Mouse (Mus musculus) megakaryocyte, adult 5-6 weeks (primary cell): Measurements from ENCODE around the gene Gpr1. TPM values are rescaled to one million over a fixed set of nuclear protein-coding genes. Genes with fewer than 3 reads are reported as not detected.
A peak's percentile ranks its signal among the peaks of the same experiment; 100 is the strongest.
"Not testable (repeated sequence)": the region's sequence is repeated elsewhere in the genome, so short reads cannot be mapped to it uniquely, and the experiment has no call there.

Experiments
- ATAC-seq: 2 replicates; pipeline ENCODE4 v1.8.0; 2016; ENCODE audit warnings: mild to moderate bottlenecking, inconsistent platforms; ENCODE audit not compliant: poor library complexity, severe bottlenecking
- total RNA-seq, 2 experiments: library from RNA; stranded (forward) in 1 of 2; stranded (reverse) in 1 of 2; fragments of 153-499, 151-499 nt in 1 of 2; fragments of 221-1000, 200-1000 nt in 1 of 2; gene quantifications; 2 replicates each; pipeline versions ENCODE4 v1.2.3 to v1.2.4; 2015 to 2017

The Gpr1 gene
- total RNA-seq, 2 experiments from 2014 or later: not detected

DNA sequence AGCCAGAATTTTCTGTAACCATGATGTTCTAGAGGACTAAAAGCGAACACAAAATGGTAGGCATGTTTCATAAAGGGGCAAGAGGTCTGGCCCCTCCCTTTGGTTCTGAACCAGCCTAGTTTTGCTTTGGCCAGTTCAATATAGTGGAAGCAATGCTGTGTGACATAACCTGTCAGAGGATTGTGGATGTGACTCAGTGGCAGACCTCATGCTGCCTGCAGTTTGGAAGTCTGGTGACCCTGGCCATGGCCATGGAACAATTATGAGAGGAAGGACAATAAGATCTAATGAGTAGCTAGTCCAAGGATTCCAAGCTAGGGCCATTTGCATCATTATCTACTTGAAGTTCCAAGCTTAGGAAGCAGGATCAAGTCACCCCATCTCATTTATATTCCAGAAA, 32.9 kb downstream of the Gpr1 start:
- ATAC-seq: no peak

DNA sequence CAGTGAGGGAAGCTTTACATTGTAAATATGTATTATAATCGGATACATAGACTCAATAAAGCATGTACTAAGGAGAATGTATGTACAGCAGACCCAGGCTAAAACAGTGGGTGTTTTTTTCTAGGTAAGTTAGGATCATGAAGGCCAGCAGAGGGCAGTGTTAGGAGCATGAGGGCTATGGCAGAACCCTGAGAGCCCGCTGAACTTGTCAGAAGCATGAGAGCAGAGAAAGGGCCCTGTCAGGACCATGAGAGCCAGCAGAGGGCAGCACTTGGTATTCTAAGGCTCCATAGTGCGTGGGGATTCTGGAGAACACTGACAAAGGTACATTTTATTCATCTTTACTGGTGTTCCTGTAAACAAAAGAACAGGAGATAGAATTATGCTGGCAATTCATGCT, 33.3 kb downstream of the Gpr1 start:
- peak; percentile 78 for ATAC-seq

DNA sequence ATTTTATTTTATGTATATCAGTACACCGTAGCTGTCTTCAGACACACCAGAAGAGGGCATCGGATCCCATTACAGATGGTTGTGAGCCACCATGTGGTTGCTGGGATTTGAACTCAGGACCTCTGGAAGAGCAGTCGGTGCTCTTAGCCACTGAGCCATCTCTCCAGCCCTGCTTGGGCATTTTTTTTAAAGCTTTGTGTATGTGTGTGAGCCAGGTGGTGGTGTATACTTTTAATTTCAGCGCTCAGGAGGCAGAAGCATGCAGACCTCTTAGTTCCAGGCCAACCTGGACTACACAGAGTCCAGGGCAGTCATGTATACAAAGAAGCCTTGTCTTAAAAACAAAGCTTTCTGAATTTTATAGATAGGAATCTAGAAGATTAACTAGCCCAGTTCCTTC, 33.8 kb downstream of the Gpr1 start:
- not testable (repeated sequence) for ATAC-seq

DNA sequence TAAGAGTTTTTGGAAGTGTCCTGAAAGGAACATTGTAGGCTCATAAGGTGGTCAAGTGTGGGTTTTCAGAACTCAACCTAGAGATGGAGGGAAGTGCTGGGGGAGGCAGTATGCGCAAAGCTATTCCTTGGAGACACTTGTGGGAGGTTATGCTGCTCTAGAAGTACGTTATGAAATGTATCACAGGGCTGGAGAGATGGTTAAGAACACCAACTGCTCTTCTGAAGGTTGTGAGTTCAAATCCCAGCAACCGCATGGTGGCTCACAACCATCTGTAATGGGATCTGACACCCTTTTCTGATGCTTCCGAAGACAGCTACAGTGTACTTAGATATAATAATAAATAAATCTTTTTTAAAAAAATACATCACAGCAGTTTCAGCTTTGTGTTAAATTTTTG, 34.2 kb downstream of the Gpr1 start:
- ATAC-seq: no peak

DNA sequence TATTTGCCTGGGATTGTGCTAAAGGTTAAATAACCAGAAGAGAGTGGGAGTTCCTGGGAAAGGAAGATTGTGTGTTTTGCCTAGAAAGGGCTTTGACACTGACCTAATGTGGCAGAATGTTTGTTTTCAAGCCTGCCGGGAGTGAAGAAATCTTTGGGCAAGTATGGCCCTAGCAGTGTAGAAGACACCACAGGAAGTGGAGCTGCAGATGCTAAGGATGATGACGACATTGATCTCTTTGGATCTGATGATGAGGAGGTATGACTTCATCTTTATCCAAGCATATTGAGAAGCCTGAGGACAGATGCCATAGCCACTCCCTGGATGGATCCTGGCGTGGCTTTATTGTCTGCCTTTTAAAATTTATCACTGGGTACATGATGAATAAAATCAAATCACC, 36.0 kb downstream of the Gpr1 start:
- ATAC-seq: no peak

DNA sequence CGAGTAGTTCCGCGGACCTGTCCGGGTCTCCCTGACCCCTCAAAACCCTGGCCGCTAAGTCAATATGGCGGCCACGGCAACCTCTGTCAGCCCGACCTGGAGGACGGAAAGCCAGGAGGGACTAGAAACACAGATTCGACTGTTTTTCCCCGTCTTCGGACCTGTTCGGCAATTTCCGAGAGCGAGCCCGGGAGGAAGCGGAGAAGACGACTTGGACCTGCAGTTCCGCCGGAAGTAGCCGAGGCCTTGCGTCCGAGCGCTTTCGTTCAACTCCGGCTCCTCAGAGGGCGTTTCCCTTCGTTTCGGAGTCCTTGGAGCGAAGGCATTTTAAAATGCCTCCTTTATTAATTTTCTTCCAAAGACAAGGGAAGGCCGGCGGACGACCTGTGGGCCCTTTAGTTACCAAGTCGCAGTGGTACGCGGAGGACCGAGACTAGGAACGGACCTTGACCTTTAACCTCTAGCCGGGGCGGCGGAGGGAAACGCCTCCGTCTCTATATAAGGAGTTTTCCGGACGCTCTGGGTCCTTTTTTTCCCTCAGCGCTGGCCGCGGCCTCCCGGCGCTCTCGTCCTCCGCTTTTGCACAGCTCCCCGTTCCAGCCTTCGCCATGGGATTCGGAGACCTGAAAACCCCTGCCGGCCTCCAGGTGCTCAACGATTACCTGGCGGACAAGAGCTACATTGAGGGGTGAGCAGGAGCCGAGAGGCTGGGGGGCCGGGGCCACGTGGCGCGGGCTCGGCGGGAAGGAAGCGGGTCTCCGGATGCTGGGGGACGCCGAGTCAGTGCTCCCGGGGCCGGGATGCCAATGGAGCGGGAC, 37.5 kb downstream of the Gpr1 start, which contains the start of the genes Eef1b2 and Ndufs1:
TSS of gene Eef1b2 (plus strand) at position 222 of the 818 bp plus-strand sequence.
TSS of gene Ndufs1 (minus strand) at position 230 of the 818 bp plus-strand sequence.
- peak; percentile 85 for ATAC-seq

DNA sequence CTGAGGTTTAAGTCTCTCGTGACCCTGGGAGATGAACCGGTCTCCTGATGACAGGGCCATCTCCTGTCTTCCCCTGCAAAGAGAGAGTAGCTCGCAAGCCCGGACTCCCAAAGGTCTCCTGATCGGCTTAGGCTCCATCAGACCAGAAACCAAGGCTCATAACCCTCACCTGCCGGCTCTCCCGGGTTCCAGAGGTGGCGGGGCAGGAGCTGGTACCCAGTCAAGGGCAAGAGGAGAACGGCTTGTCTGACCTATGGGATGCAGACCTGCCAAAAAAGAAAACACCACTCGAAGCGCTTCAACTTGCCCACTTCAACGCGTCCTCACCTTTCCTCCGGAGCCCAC, 38.1 kb downstream of the Gpr1 start:
- ATAC-seq: peak; percentile 17

DNA sequence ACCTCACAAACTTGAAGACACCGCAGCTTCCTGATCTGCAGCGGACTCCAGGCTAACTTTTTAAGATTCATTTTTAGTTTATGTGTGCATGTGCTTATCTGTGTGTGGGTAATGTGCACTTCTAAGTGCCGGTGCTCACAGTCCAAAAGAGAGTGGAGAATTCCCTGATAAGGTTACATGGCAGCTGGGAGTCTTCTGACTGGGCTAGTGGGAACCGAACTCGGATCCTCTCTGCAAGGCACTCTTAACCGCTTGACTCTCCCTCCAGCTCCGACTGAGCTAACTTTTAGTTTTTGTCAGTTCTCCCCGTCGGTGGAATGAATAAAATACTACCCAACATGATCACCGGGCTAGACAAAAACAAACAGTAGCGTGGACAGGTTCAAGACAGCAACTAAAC, 38.5 kb downstream of the Gpr1 start:
- ATAC-seq: no peak

DNA sequence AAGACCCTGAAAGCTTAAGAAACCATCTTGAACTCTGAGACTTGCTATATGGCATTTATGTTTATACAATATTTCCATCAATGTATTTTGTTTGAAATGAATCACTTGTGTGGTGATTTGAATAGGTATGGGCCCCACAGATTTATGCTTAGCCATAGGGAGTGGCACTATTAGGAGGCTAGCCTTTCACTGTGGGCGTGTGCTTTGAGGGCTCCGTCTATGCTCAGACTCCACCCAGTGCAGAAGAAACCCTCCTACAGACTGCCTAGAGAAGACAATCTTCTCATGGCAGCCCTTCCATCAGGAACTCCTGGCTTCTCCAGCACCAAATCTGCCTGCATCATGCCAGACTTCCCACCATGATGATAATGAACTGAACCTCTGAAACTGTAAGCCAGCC, 45.7 kb downstream of the Gpr1 start:
- ATAC-seq: no peak

DNA sequence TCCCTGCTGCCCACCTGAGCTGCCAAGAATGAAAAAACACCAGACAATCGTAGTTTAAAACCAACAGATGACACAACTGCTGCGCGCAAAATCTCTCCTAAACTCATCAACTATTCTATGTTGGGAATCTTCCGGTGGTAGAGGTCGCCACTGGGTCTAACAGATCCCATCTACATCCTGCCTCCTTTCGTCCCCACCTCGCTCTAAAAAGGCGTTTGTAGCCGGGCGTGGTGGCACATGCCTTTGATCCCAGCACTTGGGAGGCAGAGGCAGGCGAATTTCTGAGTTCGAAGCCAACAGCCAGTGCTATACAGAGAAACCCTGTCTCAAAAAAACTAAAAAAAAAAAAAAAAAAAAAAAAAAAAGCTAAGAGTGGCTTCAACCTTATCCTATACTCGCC, 74.1 kb downstream of the Gpr1 start:
- no peak for ATAC-seq

DNA sequence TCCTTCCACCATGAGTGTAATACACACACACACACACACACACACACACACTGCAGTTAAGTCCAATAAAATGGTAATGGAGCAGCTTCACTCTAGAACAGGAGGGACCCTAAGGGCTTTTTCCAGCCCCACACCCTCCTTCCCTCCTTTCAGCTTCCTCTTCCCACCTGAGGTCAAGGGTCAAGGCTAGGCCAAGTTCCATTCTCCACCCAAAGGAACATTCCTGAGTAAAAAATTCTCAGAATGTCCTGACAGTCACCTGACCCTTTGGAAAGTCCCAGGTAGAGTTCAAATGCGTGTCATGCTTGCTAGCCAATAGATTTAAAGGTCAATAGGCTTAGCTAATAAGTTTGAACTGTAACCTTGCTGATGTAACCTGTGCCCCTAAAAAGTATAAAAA, 75.8 kb downstream of the Gpr1 start:
- not testable (repeated sequence) for ATAC-seq

DNA sequence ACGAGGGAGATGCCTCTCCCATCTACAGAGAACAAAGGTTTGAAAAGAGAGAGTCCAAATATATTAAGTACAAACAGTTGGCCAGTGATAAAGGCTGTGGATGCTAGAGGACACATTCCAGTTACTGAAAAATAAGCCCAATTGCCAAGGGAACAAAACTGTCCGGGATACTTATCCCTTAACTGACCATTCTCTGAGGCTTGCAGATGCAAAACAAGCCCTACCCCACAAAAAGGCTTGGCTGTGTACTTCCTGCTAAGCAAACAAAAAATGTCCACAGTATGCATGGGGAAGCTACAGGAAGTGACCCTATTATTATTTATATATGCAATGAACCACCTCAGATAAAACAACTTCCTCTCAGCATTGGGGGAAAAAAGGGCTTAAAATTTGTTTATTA, 76.4 kb downstream of the Gpr1 start:
- no peak for ATAC-seq

DNA sequence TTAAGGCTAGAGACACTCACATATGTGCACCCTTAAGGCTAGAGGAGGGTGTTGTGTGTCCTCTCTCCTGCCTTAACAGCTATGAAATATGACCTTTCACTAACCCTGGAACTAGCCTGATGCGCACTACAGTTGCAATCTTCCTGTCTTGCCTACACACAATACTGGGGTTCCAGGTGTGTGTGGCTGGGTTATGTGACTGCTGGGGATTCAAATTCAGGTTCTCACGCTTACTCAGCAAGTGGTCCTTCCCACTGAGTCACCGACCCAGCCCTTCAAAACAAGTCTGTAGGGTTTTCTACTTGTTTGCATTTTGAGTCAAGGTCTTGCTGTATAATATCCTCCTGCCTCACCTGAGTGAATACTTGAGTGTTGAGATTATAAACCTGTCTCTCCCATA, 79.8 kb downstream of the Gpr1 start:
- no peak for ATAC-seq

Other genes starting within 250 kb of the Gpr1 start
- 35.5 and 36.0 TPM in 2 replicates for gene Ino80d, start 99.9 kb downstream of the Gpr1 start, total RNA-seq (2015)
- 13.8 and 19.9 TPM in 2 replicates for gene Ino80d, start 99.9 kb downstream of the Gpr1 start, total RNA-seq (2017)
- gene Eef1b2, start 37.7 kb downstream of the Gpr1 start, total RNA-seq (2015): 882 and 903 TPM in 2 replicates
- 1,598 and 1,756 TPM in 2 replicates for gene Eef1b2, start 37.7 kb downstream of the Gpr1 start, total RNA-seq (2017)
- gene Ndufs1, start 37.7 kb downstream of the Gpr1 start, total RNA-seq (2015): 91.8 and 101 TPM in 2 replicates
- gene Ndufs1, start 37.7 kb downstream of the Gpr1 start, total RNA-seq (2017): 87.4 and 108 TPM in 2 replicates
- not detected in 2 replicates for gene Zdbf2, start 58.7 kb upstream of the Gpr1 start, total RNA-seq (2015)
- not detected in 2 replicates for gene Zdbf2, start 58.7 kb upstream of the Gpr1 start, total RNA-seq (2017)
- gene Adam23, start 231.3 kb upstream of the Gpr1 start, total RNA-seq (2015): not detected in 2 replicates
- gene Adam23, start 231.3 kb upstream of the Gpr1 start, total RNA-seq (2017): not detected in 2 replicates